Mouse (Mus musculus) heart, adult 2 months (tissue): Measurements from ENCODE around the gene Fsip1.

Source experiments
- CTCF ChIP-seq: fragments of 200-600 bp; IDR thresholded peaks from 2 replicates; pipeline ENCODE4 v1.8.1; 2022; ENCODE audit warnings: antibody characterized with exemption, mild to moderate bottlenecking, moderate library complexity
- POLR2A ChIP-seq: fragments of 200-500 bp; IDR thresholded peaks from 2 replicates; pipeline ENCODE4 v1.6.1; 2011; ENCODE audit warnings: mild to moderate bottlenecking, low read depth, low read length, control low read depth; ENCODE audit not compliant: insufficient read depth

DNA sequence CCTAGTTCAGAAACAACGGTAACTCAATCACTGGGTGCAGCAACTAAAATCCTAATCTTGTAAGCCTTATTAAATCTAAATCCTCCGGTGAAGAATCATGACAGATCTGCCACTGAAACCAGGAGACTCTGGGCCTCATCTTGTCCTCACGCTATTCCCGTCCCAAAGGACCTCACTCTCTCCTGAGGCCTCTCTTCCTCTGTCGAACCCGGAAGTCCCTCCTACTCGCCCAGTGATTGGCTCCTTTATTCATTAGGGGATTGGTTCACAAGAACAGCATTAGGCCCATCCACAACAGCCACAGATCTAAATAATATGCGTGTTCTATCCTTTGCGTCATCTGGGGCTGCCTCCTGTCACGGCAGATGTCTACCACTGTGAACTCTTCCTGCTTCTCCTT is 14.8 kb upstream of the Fsip1 start:
- TF ChIP-seq POLR2A, result no peak
- no peak for TF ChIP-seq CTCF
